Mouse (Mus musculus) heart, adult 2 months (tissue): ENCODE measurements around the gene Dvl2.

Source experiments
- CTCF ChIP-seq: fragments of 200-600 bp; IDR thresholded peaks from 2 replicates; pipeline ENCODE4 v1.8.1; 2022; ENCODE audit warnings: antibody characterized with exemption, mild to moderate bottlenecking, moderate library complexity
- POLR2A ChIP-seq: fragments of 200-500 bp; IDR thresholded peaks from 2 replicates; pipeline ENCODE4 v1.6.1; 2011; ENCODE audit warnings: mild to moderate bottlenecking, low read depth, low read length, control low read depth; ENCODE audit not compliant: insufficient read depth

GRCm38 (mm10) chr11:70024151-70024514, 23.7 kb downstream of the Dvl2 start:
- no peak for TF ChIP-seq CTCF
- no peak for TF ChIP-seq POLR2A
